Mouse (Mus musculus): ENCODE measurements around the gene Dis3. TPM values are rescaled to one million over a fixed set of nuclear protein-coding genes. Genes with fewer than 3 reads are reported as not detected.
A peak's percentile ranks its signal among the peaks of the same experiment; 100 is the strongest.

The Dis3 gene
- 10 to 100 TPM; 17.9 to 20.0 TPM for total RNA-seq (2021)
- long read RNA-seq, experiment 1, full-length matches to known transcripts: 5 of 13 reads
- long read RNA-seq, experiment 1, partial matches to known transcripts: 2 of 13 reads
- long read RNA-seq, experiment 1, other reads (novel, unspliced or antisense): 6 of 13 reads
- long read RNA-seq, experiment 2, full-length matches to known transcripts: 2 of 10 reads
- long read RNA-seq, experiment 2, partial matches to known transcripts: 3 of 10 reads
- long read RNA-seq, experiment 2, other reads (novel, unspliced or antisense): 5 of 10 reads

- peak; percentile 99 to 100 for DNase-seq (ENCODE audit: low spot score in 2 of 2)
Observed at GRCm38 (mm10) chr14:99099267-99099966, at the start of gene Dis3, which contains the start of gene Pibf1. Gene Dis3 (minus strand): TSS chr14:99099770. Gene Pibf1 (plus strand): TSS chr14:99099424.

- no peak for DNase-seq (ENCODE audit: low spot score in 2 of 2)
Observed at GRCm38 (mm10) chr14:99146841-99147240, 47.3 kb upstream of the Dis3 start.

- peak; percentile 83 to 91 for DNase-seq (ENCODE audit: low spot score in 2 of 2)
Observed at GRCm38 (mm10) chr14:99141786-99142633, 42.4 kb upstream of the Dis3 start.

GRCm38 (mm10) chr14:99140036-99140435 is 40.5 kb upstream of the Dis3 start:
- no peak for DNase-seq (ENCODE audit: low spot score in 2 of 2)

- no peak for DNase-seq (ENCODE audit: low spot score in 2 of 2)
Observed at GRCm38 (mm10) chr14:99136297-99136696, 36.7 kb upstream of the Dis3 start.

GRCm38 (mm10) chr14:99135761-99136160 is 36.2 kb upstream of the Dis3 start:
- DNase-seq (ENCODE audit: low spot score in 2 of 2): no peak

GRCm38 (mm10) chr14:99134048-99134447 is 34.5 kb upstream of the Dis3 start:
- no peak for DNase-seq (ENCODE audit: low spot score in 2 of 2)

GRCm38 (mm10) chr14:99129050-99129449 is 29.5 kb upstream of the Dis3 start:
- DNase-seq (ENCODE audit: low spot score in 2 of 2): no peak

GRCm38 (mm10) chr14:99127509-99127908 is 27.9 kb upstream of the Dis3 start:
- DNase-seq (ENCODE audit: low spot score in 2 of 2): no peak

- DNase-seq (ENCODE audit: low spot score in 2 of 2): no peak
Observed at GRCm38 (mm10) chr14:99126713-99127112, 27.1 kb upstream of the Dis3 start.

GRCm38 (mm10) chr14:99124076-99124475 is 24.5 kb upstream of the Dis3 start:
- no peak for DNase-seq (ENCODE audit: low spot score in 2 of 2)

GRCm38 (mm10) chr14:99121584-99122339 is 22.2 kb upstream of the Dis3 start:
- no peak for DNase-seq (ENCODE audit: low spot score in 2 of 2)

GRCm38 (mm10) chr14:99117576-99117975 is 18.0 kb upstream of the Dis3 start:
- DNase-seq (ENCODE audit: low spot score in 2 of 2): no peak

- DNase-seq (ENCODE audit: low spot score in 2 of 2): no peak
Observed at GRCm38 (mm10) chr14:99108762-99109161, 9.2 kb upstream of the Dis3 start.

GRCm38 (mm10) chr14:99107631-99108187 is 8.1 kb upstream of the Dis3 start:
- DNase-seq (ENCODE audit: low spot score in 2 of 2): no peak

- no peak for DNase-seq (ENCODE audit: low spot score in 2 of 2)
Observed at GRCm38 (mm10) chr14:99106671-99107070, 7.1 kb upstream of the Dis3 start.

GRCm38 (mm10) chr14:99104542-99105123 is 5.1 kb upstream of the Dis3 start:
- no peak for DNase-seq (ENCODE audit: low spot score in 2 of 2)

GRCm38 (mm10) chr14:99103050-99103449 is 3.5 kb upstream of the Dis3 start:
- DNase-seq (ENCODE audit: low spot score in 2 of 2): no peak

- no peak for DNase-seq (ENCODE audit: low spot score in 2 of 2)
Observed at GRCm38 (mm10) chr14:99099967-99100587, 507 bp upstream of the Dis3 start.

GRCm38 (mm10) chr14:99088947-99089346 is 10.6 kb downstream of the Dis3 start:
- DNase-seq (ENCODE audit: low spot score in 2 of 2): no peak

Measured in left cerebral cortex, adult 18-20 months (tissue).